Mouse (Mus musculus) midbrain, embryonic 13.5 days (tissue): ENCODE results near the gene Tars2. TPM values are rescaled to one million over a fixed set of nuclear protein-coding genes. Genes with fewer than 3 reads are reported as not detected.

Source experiments
- ATAC-seq: fragments of 200-750 bp; cut with Nextera tagmentation; 2 replicates; pipeline ENCODE4 v1.8.0; 2017; ENCODE audit warnings: mild to moderate bottlenecking, moderate TSS enrichment, moderate library complexity
- H3K27ac ChIP-seq: fragments of 300-500 bp; sonication (generic); 2 replicates; pipeline ENCODE4 v1.5.1; 2015; ENCODE audit warnings: inconsistent platforms, mild to moderate bottlenecking, moderate library complexity
- H3K27me3 ChIP-seq: fragments of 300-500 bp; sonication (generic); 2 replicates; pipeline ENCODE4 v1.6.1; 2015; ENCODE audit warnings: mild to moderate bottlenecking, inconsistent platforms
- H3K36me3 ChIP-seq: fragments of 300-500 bp; sonication (generic); 2 replicates; pipeline ENCODE4 v1.6.1; 2015; ENCODE audit warnings: mild to moderate bottlenecking, inconsistent platforms
- H3K4me1 ChIP-seq: fragments of 300-500 bp; sonication (generic); replicated peaks from 2 replicates; pipeline ENCODE4 v1.6.1; 2015; ENCODE audit warnings: inconsistent platforms
- H3K4me2 ChIP-seq: fragments of 300-500 bp; sonication (generic); replicated peaks from 2 replicates; pipeline ENCODE4 v1.6.1; 2015; ENCODE audit warnings: moderate library complexity, mild to moderate bottlenecking, inconsistent platforms
- H3K4me3 ChIP-seq: fragments of 300-500 bp; sonication (generic); replicated peaks from 2 replicates; pipeline ENCODE4 v1.5.1; 2015; ENCODE audit warnings: mild to moderate bottlenecking, inconsistent platforms
- H3K9ac ChIP-seq: fragments of 300-500 bp; sonication (generic); replicated peaks from 2 replicates; pipeline ENCODE4 v1.6.1; 2015; ENCODE audit warnings: mild to moderate bottlenecking, inconsistent platforms
- H3K9me3 ChIP-seq: fragments of 300-500 bp; sonication (generic); 2 replicates; pipeline ENCODE4 v1.6.1; 2016; ENCODE audit warnings: mild to moderate bottlenecking, inconsistent platforms
- WGBS: fragments of 180-500 bp; shearing (Covaris S2); methylation state at CpG from one replicate; pipeline ENCODE4 v1.1.7; 2015; 5-methylcytosine and 5-hydroxymethylcytosine counted together
- polyA plus RNA-seq: library from polyadenylated mRNA; unstranded; fragments of >200 nt; fragmentation: Nextera tagmentation; extraction: Ambion mirVana; gene quantifications from 2 replicates; pipeline ENCODE4 v1.2.1, GENCODE M21; 2015

Tars2 gene
- polyA plus RNA-seq, 1 experiment from 2014 or later, result 45.5 TPM

DNA sequence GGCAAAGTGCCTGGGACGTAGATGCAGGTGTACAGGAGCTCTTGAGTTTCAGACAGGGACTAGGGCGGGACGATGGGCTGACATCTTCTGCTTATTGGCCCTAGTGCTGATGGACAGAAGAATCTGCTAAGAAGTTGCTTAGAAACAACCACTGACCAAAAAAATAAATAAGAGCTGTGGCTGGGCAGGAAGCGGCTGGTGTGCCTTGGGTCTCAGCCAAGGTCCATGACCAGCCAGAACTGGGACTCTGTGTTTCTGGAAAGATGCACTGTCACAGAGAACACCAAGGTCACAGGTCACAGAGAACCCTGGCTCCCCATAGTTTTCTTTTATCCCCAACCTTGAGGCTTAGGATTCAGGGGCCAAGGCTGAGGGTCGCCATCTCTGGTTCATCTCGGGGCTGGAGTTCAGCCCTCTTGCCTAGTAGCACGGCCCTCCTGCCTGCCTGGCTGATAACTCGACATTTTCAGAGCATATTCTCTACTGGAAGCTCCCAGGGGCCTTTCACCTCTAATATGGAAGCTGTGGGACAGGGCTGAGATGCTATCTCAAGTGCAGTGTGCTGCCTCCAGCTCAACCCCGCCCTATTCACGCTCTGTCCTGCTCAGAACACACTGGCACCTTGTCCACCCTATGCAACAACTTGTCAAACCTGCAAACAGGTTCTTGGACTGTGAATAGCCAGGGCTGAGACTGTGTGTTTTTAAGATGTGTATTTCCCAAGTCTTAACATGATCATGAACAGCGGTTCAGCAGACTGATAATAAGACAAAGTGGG, 27.1 kb downstream of the Tars2 start:
- Histone ChIP-seq H3K27ac (no peak overlapping the region), H3K4me2 (no peak overlapping the region), H3K4me3 (no peak overlapping the region), H3K27me3 (no peaks in the 10 kb centered on the region), H3K9ac (no peak overlapping the region), H3K36me3 (peaks cover 41% of the 10 kb centered on the region), H3K9me3 (no peaks in the 10 kb centered on the region), H3K4me1 (no peaks in the 10 kb centered on the region)
- ATAC-seq, result no peak
- WGBS, result 81% methylated on average over 11 of the region's 11 CpGs

GRCm38 (mm10) chr3:95732297-95732696, 27.7 kb downstream of the Tars2 start:
- no peaks in the 10 kb centered on the region for H3K9me3 ChIP-seq
- no peak overlapping the region for H3K9ac ChIP-seq
- H3K4me2 ChIP-seq, result no peak overlapping the region
- 96% methylated on average over 9 of the region's 9 CpGs for WGBS
- ATAC-seq, result no peak
- no peaks in the 10 kb centered on the region for H3K4me1 ChIP-seq
- H3K27me3 ChIP-seq, result no peaks in the 10 kb centered on the region
- H3K36me3 ChIP-seq, result peaks cover 35% of the 10 kb centered on the region
- H3K27ac ChIP-seq, result no peak overlapping the region
- no peak overlapping the region for H3K4me3 ChIP-seq

- Histone ChIP-seq H3K36me3 (peaks cover 30% of the 10 kb centered on the region), H3K4me3 (no peak overlapping the region), H3K27me3 (no peaks in the 10 kb centered on the region), H3K9me3 (no peaks in the 10 kb centered on the region), H3K4me2 (no peak overlapping the region), H3K4me1 (no peaks in the 10 kb centered on the region), H3K27ac (no peak overlapping the region), H3K9ac (no peak overlapping the region)
- ATAC-seq, result no peak
- WGBS, result 96% methylated on average over 4 of the region's 4 CpGs
Measured at GRCm38 (mm10) chr3:95731802-95732201, 28.2 kb downstream of the Tars2 start.

DNA sequence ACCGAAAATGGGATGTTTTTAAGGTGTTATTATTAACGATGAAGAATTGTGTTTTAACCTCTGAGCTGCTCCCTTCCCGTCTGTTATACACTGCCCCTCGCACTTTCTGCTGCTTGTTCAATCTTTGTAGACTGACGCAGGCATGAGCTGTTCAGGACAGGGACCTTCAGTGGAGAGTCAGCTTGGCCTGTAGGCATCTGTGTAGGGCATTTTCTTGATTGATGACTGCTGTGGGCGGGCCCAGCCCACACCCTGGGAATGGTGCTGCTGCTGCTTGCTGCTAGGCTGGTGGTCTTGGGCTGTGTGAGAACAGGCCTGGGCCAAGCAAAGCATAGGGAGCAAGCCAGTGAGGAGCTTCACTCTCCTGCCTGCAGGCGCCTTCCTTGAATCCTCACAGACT, 29.6 kb downstream of the Tars2 start:
- no peak overlapping the region for H3K27ac ChIP-seq
- WGBS, result 90% methylated on average over 7 of the region's 7 CpGs
- no peaks in the 10 kb centered on the region for H3K4me1 ChIP-seq
- H3K27me3 ChIP-seq, result no peaks in the 10 kb centered on the region
- H3K36me3 ChIP-seq, result peaks cover 16% of the 10 kb centered on the region
- H3K4me3 ChIP-seq, result no peak overlapping the region
- no peak overlapping the region for H3K9ac ChIP-seq
- H3K9me3 ChIP-seq, result no peaks in the 10 kb centered on the region
- no peak overlapping the region for H3K4me2 ChIP-seq
- no peak for ATAC-seq

DNA sequence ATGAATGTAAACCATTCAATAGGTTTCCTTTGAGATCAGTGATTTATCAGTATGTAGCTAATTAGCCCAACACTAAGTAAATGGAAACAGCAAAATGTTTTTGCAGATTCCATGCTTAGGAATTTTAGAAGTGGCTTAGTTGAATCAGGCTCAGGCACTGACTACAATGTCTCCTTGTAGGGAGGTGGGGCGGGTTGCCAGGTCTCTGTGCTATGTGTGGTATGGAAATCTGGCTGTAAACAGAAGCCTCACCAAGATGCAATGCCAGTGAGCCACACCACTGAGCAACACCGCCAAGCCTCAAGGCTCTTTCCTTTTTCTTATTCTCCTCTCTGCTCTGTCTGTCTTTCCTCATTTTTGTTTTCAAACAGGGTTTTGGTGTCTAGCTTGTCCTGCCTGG, 31.1 kb downstream of the Tars2 start:
- Histone ChIP-seq H3K27me3 (no peaks in the 10 kb centered on the region), H3K4me2 (no peak overlapping the region), H3K4me1 (no peaks in the 10 kb centered on the region), H3K9me3 (no peaks in the 10 kb centered on the region), H3K9ac (no peak overlapping the region), H3K36me3 (peaks cover 1% of the 10 kb centered on the region; the same call in 1 of the 2 replicates), H3K27ac (no peak overlapping the region), H3K4me3 (no peak overlapping the region)
- no peak for ATAC-seq
- 82% methylated on average over 2 of the region's 2 CpGs for WGBS

DNA sequence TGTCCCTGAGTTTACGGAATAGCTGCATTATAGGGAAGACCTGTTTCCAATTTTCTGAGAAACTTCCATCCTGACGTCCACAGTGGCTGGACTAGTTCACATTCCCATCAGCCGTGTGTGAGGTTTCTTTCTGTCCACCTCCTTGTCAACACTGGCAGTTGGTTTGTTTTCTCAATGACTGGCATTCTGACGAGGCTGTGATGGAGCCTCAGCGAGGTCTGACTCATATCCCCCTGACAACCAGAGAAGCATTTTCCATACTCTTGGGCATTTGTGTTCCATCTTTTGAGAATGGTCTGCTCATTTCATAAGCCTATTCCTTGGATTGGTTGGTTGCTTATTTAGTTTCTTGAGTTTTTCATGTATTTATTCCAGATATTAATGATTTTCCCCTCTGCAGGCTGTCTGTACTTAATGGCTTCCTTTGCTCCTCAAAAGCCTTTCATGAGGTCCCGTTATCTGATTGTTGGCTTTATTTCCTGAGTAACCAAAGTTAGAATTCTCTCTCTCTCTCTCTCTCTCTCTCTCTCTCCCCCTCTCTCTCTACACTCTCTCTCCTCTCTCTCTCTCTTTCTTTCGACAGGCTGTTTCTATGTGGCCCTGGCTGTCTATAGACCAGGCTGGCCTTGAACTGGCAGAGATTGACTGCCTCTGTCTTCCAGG, 33.2 kb downstream of the Tars2 start:
- Histone ChIP-seq H3K9me3 (no peaks in the 10 kb centered on the region), H3K4me2 (no peak overlapping the region), H3K4me3 (no peak overlapping the region), H3K4me1 (no peaks in the 10 kb centered on the region), H3K9ac (no peak overlapping the region), H3K27ac (no peak overlapping the region), H3K36me3 (no peaks in the 10 kb centered on the region), H3K27me3 (no peaks in the 10 kb centered on the region)
- WGBS, result 71% methylated on average over 7 of the region's 7 CpGs
- ATAC-seq, result no peak

DNA sequence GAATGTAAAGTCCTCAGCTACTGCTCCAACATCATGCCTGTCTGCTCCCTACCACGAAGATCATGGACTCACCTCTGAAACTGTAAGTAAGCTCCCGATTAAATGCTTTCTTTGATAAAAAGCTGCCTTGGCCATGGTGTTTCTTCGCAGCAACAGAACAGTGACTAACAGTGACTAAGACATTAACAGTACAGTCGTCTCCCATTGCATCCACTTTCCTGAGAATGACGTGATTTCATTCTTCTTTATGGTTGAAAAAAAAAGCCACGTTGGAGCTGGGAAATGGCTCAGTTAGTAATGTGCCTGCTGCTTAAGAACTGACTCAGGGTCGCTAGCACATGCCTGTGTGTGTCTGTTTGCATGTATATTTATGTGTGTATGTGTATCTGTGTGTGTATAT, 34.1 kb downstream of the Tars2 start:
- H3K27ac ChIP-seq, result no peak overlapping the region
- no peak overlapping the region for H3K4me3 ChIP-seq
- H3K4me1 ChIP-seq, result no peaks in the 10 kb centered on the region
- H3K9ac ChIP-seq, result no peak overlapping the region
- no peaks in the 10 kb centered on the region for H3K36me3 ChIP-seq
- no peaks in the 10 kb centered on the region for H3K9me3 ChIP-seq
- H3K4me2 ChIP-seq, result no peak overlapping the region
- no peaks in the 10 kb centered on the region for H3K27me3 ChIP-seq
- ATAC-seq, result no peak
- 88% methylated on average over 7 of the region's 7 CpGs for WGBS

DNA sequence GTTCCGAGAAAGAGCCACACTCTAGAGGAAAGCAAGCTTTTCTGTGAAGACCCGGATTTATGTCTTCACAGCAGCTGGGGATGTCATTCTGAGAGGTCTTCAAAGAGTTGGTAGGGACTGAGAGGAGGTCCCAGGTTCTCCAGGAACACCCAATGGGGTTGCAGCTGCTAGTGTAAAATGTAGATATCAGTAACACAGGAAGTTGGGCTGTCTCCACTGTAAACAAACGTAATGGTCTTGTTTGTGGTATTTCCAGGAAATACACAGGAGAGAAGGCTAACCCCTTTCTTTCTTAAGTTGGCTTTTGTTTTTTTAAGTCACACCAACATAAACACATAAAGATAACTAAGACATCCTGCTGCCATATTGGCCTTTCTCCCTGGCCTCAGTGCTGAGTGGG, 37.6 kb downstream of the Tars2 start:
- H3K9ac ChIP-seq, result no peak overlapping the region
- no peak overlapping the region for H3K27ac ChIP-seq
- WGBS, result 81% methylated on average over 3 of the region's 3 CpGs
- H3K4me1 ChIP-seq, result no peaks in the 10 kb centered on the region
- no peak overlapping the region for H3K4me3 ChIP-seq
- no peaks in the 10 kb centered on the region for H3K27me3 ChIP-seq
- H3K9me3 ChIP-seq, result no peaks in the 10 kb centered on the region
- 0 out of 2 replicates have a peak, but pooled peaks cover 3% of the 10 kb centered on the region for H3K36me3 ChIP-seq
- no peak for ATAC-seq
- no peak overlapping the region for H3K4me2 ChIP-seq

DNA sequence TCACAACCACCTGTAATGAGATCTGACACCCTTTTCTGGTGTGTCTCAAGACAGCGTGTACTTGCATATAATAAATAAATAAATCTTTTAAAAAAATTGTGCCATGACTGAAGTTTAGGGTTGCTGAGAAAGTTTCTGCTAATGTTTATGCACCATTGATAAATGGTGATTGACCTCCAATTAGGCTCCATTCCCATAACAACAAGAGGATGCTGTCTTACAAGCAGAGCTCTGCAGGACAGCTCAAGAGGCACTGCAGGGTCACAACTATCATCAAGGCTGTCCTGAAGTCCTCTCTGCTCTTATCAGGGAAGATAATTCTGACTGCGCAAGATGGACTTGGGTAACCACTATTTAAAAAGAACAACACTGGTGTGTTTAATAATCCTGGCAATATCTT, 41.9 kb downstream of the Tars2 start:
- Histone ChIP-seq H3K4me1 (no peaks in the 10 kb centered on the region), H3K4me3 (no peak overlapping the region), H3K36me3 (0 out of 2 replicates have a peak, but pooled peaks cover 3% of the 10 kb centered on the region), H3K9me3 (peaks cover 3% of the 10 kb centered on the region; the same call in 1 of the 2 replicates), H3K9ac (no peak overlapping the region), H3K27me3 (no peaks in the 10 kb centered on the region), H3K27ac (no peak overlapping the region), H3K4me2 (no peak overlapping the region)
- WGBS, result 85% methylated on average over 2 of the region's 2 CpGs
- no peak for ATAC-seq

GRCm38 (mm10) chr3:95716075-95716474, 43.9 kb downstream of the Tars2 start:
- H3K9me3 ChIP-seq, result peaks cover 3% of the 10 kb centered on the region; the same call in 1 of the 2 replicates
- no peak for ATAC-seq
- no peak overlapping the region for H3K27ac ChIP-seq
- H3K27me3 ChIP-seq, result no peaks in the 10 kb centered on the region
- no peak overlapping the region for H3K4me2 ChIP-seq
- H3K36me3 ChIP-seq, result 0 out of 2 replicates have a peak, but pooled peaks cover 3% of the 10 kb centered on the region
- H3K9ac ChIP-seq, result no peak overlapping the region
- H3K4me1 ChIP-seq, result no peaks in the 10 kb centered on the region
- 88% methylated on average over 1 of the region's 1 CpGs for WGBS
- H3K4me3 ChIP-seq, result no peak overlapping the region

- no peaks in the 10 kb centered on the region for H3K27me3 ChIP-seq
- H3K9me3 ChIP-seq, result peaks cover 3% of the 10 kb centered on the region; the same call in 1 of the 2 replicates
- H3K4me3 ChIP-seq, result no peak overlapping the region
- no peak overlapping the region for H3K27ac ChIP-seq
- H3K4me2 ChIP-seq, result no peak overlapping the region
- H3K36me3 ChIP-seq, result no peaks in the 10 kb centered on the region
- H3K9ac ChIP-seq, result no peak overlapping the region
- ATAC-seq, result no peak
- H3K4me1 ChIP-seq, result no peaks in the 10 kb centered on the region
Measured at GRCm38 (mm10) chr3:95709967-95710366, 50.0 kb downstream of the Tars2 start.

GRCm38 (mm10) chr3:95709044-95709443, 51.0 kb downstream of the Tars2 start:
- Histone ChIP-seq H3K4me2 (no peak overlapping the region), H3K27ac (no peak overlapping the region), H3K4me1 (no peaks in the 10 kb centered on the region), H3K36me3 (no peaks in the 10 kb centered on the region), H3K9ac (no peak overlapping the region), H3K4me3 (no peak overlapping the region), H3K27me3 (no peaks in the 10 kb centered on the region), H3K9me3 (peaks cover 3% of the 10 kb centered on the region; the same call in 1 of the 2 replicates)
- 95% methylated on average over 4 of the region's 4 CpGs for WGBS
- no peak for ATAC-seq
